Mouse (Mus musculus) myocyte (in vitro differentiated cells): ENCODE results near the gene 2310057M21Rik. TPM values are rescaled to one million over a fixed set of nuclear protein-coding genes. Genes with fewer than 3 reads are reported as not detected.

ENCODE experiments used
- H3K27me3 ChIP-seq: one replicate; pipeline ENCODE4 v1.6.1; 2011; ENCODE audit not compliant: control insufficient read depth, insufficient read depth, insufficient read length
- H3K36me3 ChIP-seq: one replicate; pipeline ENCODE4 v1.6.1; 2011; ENCODE audit not compliant: control insufficient read depth, insufficient read depth
- H3K4me2 ChIP-seq: one replicate; pipeline ENCODE4 v1.6.1; 2011; ENCODE audit warnings: low read depth, control low read depth
- H3K4me3 ChIP-seq: one replicate; pipeline ENCODE4 v1.5.1; 2011; ENCODE audit warnings: mild to moderate bottlenecking, control low read depth, moderate library complexity
- H3K79me2 ChIP-seq: one replicate; pipeline ENCODE4 v1.6.1; 2011; ENCODE audit not compliant: control insufficient read depth, insufficient read depth
- H3ac ChIP-seq: one replicate; pipeline ENCODE4 v1.6.1; 2011; ENCODE audit not compliant: control insufficient read depth, insufficient read length
- CEBPB ChIP-seq: IDR thresholded peaks from 2 replicates; pipeline ENCODE4 v1.6.1; 2011; ENCODE audit warnings: mild to moderate bottlenecking, moderate library complexity; ENCODE audit not compliant: poor library complexity, insufficient read depth, severe bottlenecking
- E2F4 ChIP-seq: IDR thresholded peaks from one replicate; pipeline ENCODE4 v1.6.1; 2011; ENCODE audit warnings: mild to moderate bottlenecking, control low read depth, moderate library complexity; ENCODE audit not compliant: insufficient read depth
- MAX ChIP-seq: IDR thresholded peaks from one replicate; pipeline ENCODE4 v1.6.1; 2011; ENCODE audit warnings: low read depth, mild to moderate bottlenecking, control low read depth
- MYOD1 ChIP-seq, 3 experiments: IDR thresholded peaks; one replicate each; pipeline ENCODE4 v1.6.1; 2011; ENCODE audit warnings: control low read depth in 2 of 3, low read depth in 2 of 3, mild to moderate bottlenecking in 2 of 3, moderate library complexity in 1 of 3; ENCODE audit not compliant: insufficient read length in 2 of 3, control insufficient read depth in 1 of 3
- MYOG ChIP-seq, 3 experiments: IDR thresholded peaks; one replicate each; pipeline ENCODE4 v1.6.1; 2011; ENCODE audit warnings: control low read depth in 2 of 3, low read depth in 2 of 3, mild to moderate bottlenecking in 2 of 3; ENCODE audit not compliant: insufficient read length in 2 of 3, control insufficient read depth in 1 of 3, insufficient read depth in 1 of 3
- POLR2A ChIP-seq: IDR thresholded peaks from one replicate; pipeline ENCODE4 v1.6.1; 2011; ENCODE audit warnings: low read depth, mild to moderate bottlenecking, control low read depth, moderate library complexity; ENCODE audit not compliant: insufficient read length
- POLR2AphosphoS2 ChIP-seq: IDR thresholded peaks from one replicate; pipeline ENCODE4 v1.6.1; 2011; ENCODE audit warnings: low read depth, control low read depth; ENCODE audit not compliant: insufficient read length
- REST ChIP-seq: IDR thresholded peaks from one replicate; pipeline ENCODE4 v1.6.1; 2011; ENCODE audit warnings: mild to moderate bottlenecking, control low read depth, moderate library complexity; ENCODE audit not compliant: insufficient read depth, insufficient read length
- SRF ChIP-seq: IDR thresholded peaks from one replicate; pipeline ENCODE4 v1.6.1; 2011; ENCODE audit warnings: low read depth; ENCODE audit not compliant: control insufficient read depth, insufficient read length
- TCF12 ChIP-seq: IDR thresholded peaks from one replicate; pipeline ENCODE4 v1.6.1; 2011; ENCODE audit warnings: mild to moderate bottlenecking, control low read depth; ENCODE audit not compliant: poor library complexity, insufficient read depth, severe bottlenecking
- TCF3 ChIP-seq: IDR thresholded peaks from one replicate; pipeline ENCODE4 v1.6.1; 2011; ENCODE audit warnings: low read depth, control low read depth; ENCODE audit not compliant: insufficient read length
- USF1 ChIP-seq: IDR thresholded peaks from one replicate; pipeline ENCODE4 v1.6.1; 2011; ENCODE audit warnings: low read depth, mild to moderate bottlenecking, control low read depth, moderate library complexity
- polyA plus RNA-seq: library from polyadenylated mRNA; unstranded; fragments of >200 nt; fragmentation: generic; extraction: Trizol; gene quantifications from one replicate; pipeline ENCODE4 v1.2.1, GENCODE M21; 2012; ENCODE audit warnings: missing spikeins

Gene 2310057M21Rik
- 9.7 TPM for polyA plus RNA-seq

- H3K4me3 ChIP-seq: peak within 1 kb of the TSS; percentile 70
- peak within 1 kb of the TSS; percentile 96 for H3K4me2 ChIP-seq
- H3K27me3 ChIP-seq: no peaks in the 10 kb centered on the region
- no peak for TF ChIP-seq SRF
- no peak for TF ChIP-seq USF1
- no peak for TF ChIP-seq CEBPB
- TF ChIP-seq POLR2AphosphoS2: peak; percentile 73
- peak in 1 of 3 experiments; percentile 41 for TF ChIP-seq MYOD1 (IDR thresholded peaks at IDR 0.05; ENCODE audit: control insufficient read depth in 1 of 3, insufficient read length in 2 of 3, low read depth in 2 of 3)
- TF ChIP-seq TCF3: no peak
- TF ChIP-seq E2F4: peak; percentile 67
- TF ChIP-seq REST: no peak
- TF ChIP-seq POLR2A: peak; percentile 72
- TF ChIP-seq MYOG (IDR thresholded peaks at IDR 0.05; ENCODE audit: control insufficient read depth in 1 of 3, insufficient read depth in 1 of 3, insufficient read length in 2 of 3, low read depth in 2 of 3): peak in 2 of 3 experiments; percentile 29 to 45
- TF ChIP-seq MAX: no peak
- no peak for TF ChIP-seq TCF12
- H3ac ChIP-seq: peak within 1 kb of the TSS; percentile 57
- H3K79me2 ChIP-seq: peaks cover 16% of the 10 kb centered on the region
- peaks cover 5% of the 10 kb centered on the region for H3K36me3 ChIP-seq
Observed at GRCm38 (mm10) chr7:131362615-131363300, at the start of gene 2310057M21Rik. Gene 2310057M21Rik, minus strand, starts transcription at chr7:131362759.

- peak overlapping the region; percentile 94 for H3K4me3 ChIP-seq
- H3K36me3 ChIP-seq: no peaks in the 10 kb centered on the region
- H3K79me2 ChIP-seq: peaks cover 33% of the 10 kb centered on the region
- H3K4me2 ChIP-seq: peak overlapping the region; percentile 70
- no peaks in the 10 kb centered on the region for H3K27me3 ChIP-seq
- TF ChIP-seq MAX (no peak), POLR2A (no peak), E2F4 (no peak), TCF3 (no peak), TCF12 (no peak), POLR2AphosphoS2 (no peak), CEBPB (no peak), REST (no peak), MYOD1 (IDR thresholded peaks at IDR 0.05; ENCODE audit: control insufficient read depth in 1 of 3, insufficient read length in 2 of 3, low read depth in 2 of 3) (no peak), SRF (no peak), MYOG (IDR thresholded peaks at IDR 0.05; ENCODE audit: control insufficient read depth in 1 of 3, insufficient read depth in 1 of 3, insufficient read length in 2 of 3, low read depth in 2 of 3) (no peak), USF1 (no peak)
- H3ac ChIP-seq: no peak overlapping the region
Observed at GRCm38 (mm10) chr7:131411941-131412270, 49.3 kb upstream of the 2310057M21Rik start.

- peak overlapping the region; percentile 92 for H3ac ChIP-seq
- H3K27me3 ChIP-seq: no peaks in the 10 kb centered on the region
- peaks cover 37% of the 10 kb centered on the region for H3K79me2 ChIP-seq
- H3K4me3 ChIP-seq: peak overlapping the region; percentile 94
- H3K4me2 ChIP-seq: peak overlapping the region; percentile 70
- H3K36me3 ChIP-seq: no peaks in the 10 kb centered on the region
- TF ChIP-seq E2F4 (no peak), MAX (no peak), MYOG (IDR thresholded peaks at IDR 0.05; ENCODE audit: control insufficient read depth in 1 of 3, insufficient read depth in 1 of 3, insufficient read length in 2 of 3, low read depth in 2 of 3) (no peak), MYOD1 (IDR thresholded peaks at IDR 0.05; ENCODE audit: control insufficient read depth in 1 of 3, insufficient read length in 2 of 3, low read depth in 2 of 3) (no peak), TCF12 (no peak)
Observed at GRCm38 (mm10) chr7:131411221-131411940, 48.8 kb upstream of the 2310057M21Rik start.

- H3K36me3 ChIP-seq: no peaks in the 10 kb centered on the region
- H3K4me3 ChIP-seq: peak within 1 kb of the TSS; percentile 94
- no peaks in the 10 kb centered on the region for H3K27me3 ChIP-seq
- H3ac ChIP-seq: peak within 1 kb of the TSS; percentile 92
- peak within 1 kb of the TSS; percentile 79 for H3K4me2 ChIP-seq
- H3K79me2 ChIP-seq: peaks cover 37% of the 10 kb centered on the region
- peak in 2 of 3 experiments; percentile 13 to 32 for TF ChIP-seq MYOG (IDR thresholded peaks at IDR 0.05; ENCODE audit: control insufficient read depth in 1 of 3, insufficient read depth in 1 of 3, insufficient read length in 2 of 3, low read depth in 2 of 3)
- TF ChIP-seq POLR2A: peak; percentile 81
- TF ChIP-seq SRF: peak; percentile 24
- TF ChIP-seq MAX: no peak
- no peak for TF ChIP-seq TCF12
- no peak for TF ChIP-seq MYOD1 (IDR thresholded peaks at IDR 0.05; ENCODE audit: control insufficient read depth in 1 of 3, insufficient read length in 2 of 3, low read depth in 2 of 3)
- TF ChIP-seq POLR2AphosphoS2: peak; percentile 70
- TF ChIP-seq CEBPB: peak; percentile 99
- TF ChIP-seq USF1: no peak
- TF ChIP-seq TCF3: no peak
- TF ChIP-seq REST: no peak
Observed at GRCm38 (mm10) chr7:131410416-131411058, 48.0 kb upstream of the 2310057M21Rik start, which contains the start of the genes Ikzf5 and Acadsb. Gene Ikzf5, minus strand, starts transcription at chr7:131410521. Gene Acadsb, plus strand, starts transcription at chr7:131410601.
